Mouse (Mus musculus) C2C12 (cell line): ENCODE data around the gene Ppp5c. TPM values are rescaled to one million over a fixed set of nuclear protein-coding genes. Genes with fewer than 3 reads are reported as not detected.

Experiments used
- H3K27me3 ChIP-seq: one replicate; pipeline ENCODE4 v1.6.1; 2011; ENCODE audit not compliant: control insufficient read depth, insufficient read depth, insufficient read length
- H3K36me3 ChIP-seq: one replicate; pipeline ENCODE4 v1.6.1; 2011; ENCODE audit not compliant: control insufficient read depth, insufficient read depth
- H3K4me3 ChIP-seq: one replicate; pipeline ENCODE4 v1.5.1; 2011; ENCODE audit warnings: mild to moderate bottlenecking, control low read depth; ENCODE audit not compliant: poor library complexity, insufficient read depth, severe bottlenecking
- H3K79me2 ChIP-seq: one replicate; pipeline ENCODE4 v1.6.1; 2011; ENCODE audit not compliant: control insufficient read depth, insufficient read depth
- H3K79me3 ChIP-seq: one replicate; pipeline ENCODE4 v1.6.1; 2011; ENCODE audit warnings: low read depth, control low read depth
- H3ac ChIP-seq: one replicate; pipeline ENCODE3; 2011; ENCODE audit warnings: low read depth; ENCODE audit not compliant: control insufficient read depth, insufficient read length
- CEBPB ChIP-seq: IDR thresholded peaks from one replicate; pipeline ENCODE4 v1.6.1; 2011; ENCODE audit warnings: low read depth, mild to moderate bottlenecking, control low read depth, moderate library complexity
- CTCF ChIP-seq: IDR thresholded peaks from one replicate; pipeline ENCODE4 v1.5.1; 2011; ENCODE audit not compliant: control insufficient read depth, insufficient read depth, insufficient read length
- FOSL1 ChIP-seq: IDR thresholded peaks from one replicate; pipeline ENCODE4 v1.8.0; 2011; ENCODE audit warnings: mild to moderate bottlenecking, low read length; ENCODE audit not compliant: poor library complexity, insufficient read depth, severe bottlenecking
- MAX ChIP-seq: IDR thresholded peaks from one replicate; pipeline ENCODE4 v1.6.1; 2011; ENCODE audit warnings: mild to moderate bottlenecking, control low read depth
- MYOD1 ChIP-seq: IDR thresholded peaks from one replicate; pipeline ENCODE4 v1.6.1; 2011; ENCODE audit warnings: low read depth; ENCODE audit not compliant: control insufficient read depth, insufficient read length
- MYOG ChIP-seq: IDR thresholded peaks from one replicate; pipeline ENCODE4 v1.6.1; 2011; ENCODE audit not compliant: control insufficient read depth, insufficient read length; ENCODE audit errors: extremely low read depth
- USF1 ChIP-seq: IDR thresholded peaks from one replicate; pipeline ENCODE4 v1.6.1; 2011; ENCODE audit warnings: low read depth, mild to moderate bottlenecking, control low read depth, moderate library complexity
- polyA plus RNA-seq: library from polyadenylated mRNA; unstranded; fragments of >200 nt; fragmentation: generic; extraction: Trizol; gene quantifications from one replicate; pipeline ENCODE4 v1.2.1, GENCODE M21; 2012; ENCODE audit warnings: missing spikeins

Ppp5c gene
- polyA plus RNA-seq, 1 experiment = 143 TPM

GRCm38 (mm10) chr7:16987541-16988149, 40.1 kb downstream of the Ppp5c start:
- Histone ChIP-seq H3K79me2 (no peaks in the 10 kb centered on the region), H3K27me3 (no peaks in the 10 kb centered on the region), H3ac (no peak overlapping the region), H3K79me3 (no peaks in the 10 kb centered on the region), H3K4me3 (no peak overlapping the region), H3K36me3 (no peaks in the 10 kb centered on the region)
- TF ChIP-seq MYOD1 (no peak), CTCF (no peak), MAX (no peak), USF1 (no peak), MYOG (no peak), CEBPB (no peak), FOSL1 (no peak)

GRCm38 (mm10) chr7:16982859-16983568, 44.7 kb downstream of the Ppp5c start, which contains the start of gene Gm42372:
Gene Gm42372, plus strand, starts transcription at chr7:16983086.
- Histone ChIP-seq H3K4me3 (no peak within 1 kb of the TSS), H3ac (no peak within 1 kb of the TSS)
- TF ChIP-seq USF1 (no peak), MAX (no peak), MYOD1 (no peak), CTCF (no peak), FOSL1 (no peak), MYOG (no peak), CEBPB (no peak)

GRCm38 (mm10) chr7:16980348-16980747, 47.4 kb downstream of the Ppp5c start:
- no peak overlapping the region for H3K4me3 ChIP-seq
- H3K79me3 ChIP-seq = no peaks in the 10 kb centered on the region
- H3ac ChIP-seq = no peak overlapping the region
- H3K79me2 ChIP-seq = no peaks in the 10 kb centered on the region
- TF ChIP-seq MYOG = no peak
- TF ChIP-seq USF1 = no peak
- no peaks in the 10 kb centered on the region for H3K36me3 ChIP-seq
- H3K27me3 ChIP-seq = no peaks in the 10 kb centered on the region

More at GRCm38 (mm10) chr7:16982859-16983568, 44.7 kb downstream of the Ppp5c start, which contains the start of gene Gm42372:
- Histone ChIP-seq H3K36me3 (no peaks in the 10 kb centered on the region), H3K79me2 (no peaks in the 10 kb centered on the region), H3K79me3 (no peaks in the 10 kb centered on the region), H3K27me3 (no peaks in the 10 kb centered on the region)

GRCm38 (mm10) chr7:16978593-16978992, 49.1 kb downstream of the Ppp5c start:
- no peak overlapping the region for H3ac ChIP-seq
- no peaks in the 10 kb centered on the region for H3K36me3 ChIP-seq
- TF ChIP-seq USF1 = no peak
- no peak for TF ChIP-seq MAX
- TF ChIP-seq FOSL1 = no peak
- no peak for TF ChIP-seq MYOG
- no peak for TF ChIP-seq CEBPB
- TF ChIP-seq MYOD1 = no peak
- no peak for TF ChIP-seq CTCF
- H3K27me3 ChIP-seq = no peaks in the 10 kb centered on the region
- H3K4me3 ChIP-seq = no peak overlapping the region
- H3K79me2 ChIP-seq = no peaks in the 10 kb centered on the region
- H3K79me3 ChIP-seq = no peaks in the 10 kb centered on the region

- no peak overlapping the region for H3ac ChIP-seq
- H3K79me3 ChIP-seq = no peaks in the 10 kb centered on the region
- H3K36me3 ChIP-seq = no peaks in the 10 kb centered on the region
- no peak overlapping the region for H3K4me3 ChIP-seq
- TF ChIP-seq FOSL1 = no peak
- TF ChIP-seq MAX = no peak
- TF ChIP-seq MYOD1 = no peak
- TF ChIP-seq CTCF = no peak
- no peak for TF ChIP-seq CEBPB
- TF ChIP-seq USF1 = no peak
- TF ChIP-seq MYOG = no peak
- H3K27me3 ChIP-seq = no peaks in the 10 kb centered on the region
- H3K79me2 ChIP-seq = no peaks in the 10 kb centered on the region
These were observed 49.6 kb downstream of the Ppp5c start for GRCm38 (mm10) chr7:16978173-16978572.

- H3K36me3 ChIP-seq = no peaks in the 10 kb centered on the region
- H3K79me2 ChIP-seq = no peaks in the 10 kb centered on the region
- H3K27me3 ChIP-seq = no peaks in the 10 kb centered on the region
- no peak overlapping the region for H3K4me3 ChIP-seq
- H3ac ChIP-seq = no peak overlapping the region
- no peak for TF ChIP-seq MYOG
- TF ChIP-seq CEBPB = no peak
- no peak for TF ChIP-seq USF1
- TF ChIP-seq FOSL1 = no peak
- TF ChIP-seq MAX = no peak
- TF ChIP-seq CTCF = no peak
- no peak for TF ChIP-seq MYOD1
- no peaks in the 10 kb centered on the region for H3K79me3 ChIP-seq
These were observed 51.4 kb downstream of the Ppp5c start for GRCm38 (mm10) chr7:16976298-16976697.
